Mouse (Mus musculus) layer of hippocampus, adult 2 months (tissue): ENCODE measurements around the gene Ampd2. TPM values are rescaled to one million over a fixed set of nuclear protein-coding genes. Genes with fewer than 3 reads are reported as not detected.

ENCODE experiments used
- DNase-seq, 2 experiments: peaks; one replicate each; pipeline ENCODE4 v3.0.0; 2022; ENCODE audit warnings: low spot score in 2 of 2
- H3K27ac ChIP-seq: fragments of 200-600 bp; 2 replicates; pipeline ENCODE4 v1.8.1; 2022
- H3K4me3 ChIP-seq: fragments of 200-600 bp; 2 replicates; pipeline ENCODE4 v1.8.1; 2022; ENCODE audit warnings: mild to moderate bottlenecking
- CTCF ChIP-seq: fragments of 200-600 bp; conservative IDR thresholded peaks from 2 replicates; pipeline ENCODE4 v1.8.1; 2022; ENCODE audit warnings: antibody characterized with exemption, mild to moderate bottlenecking, moderate library complexity
- total RNA-seq, 2 experiments: library from RNA; stranded (reverse); gene quantifications; 2 replicates each; pipeline ENCODE4 v1.2.3; 2021

Ampd2 gene
- total RNA-seq, 2 experiments from 2014 or later = 74.0 to 76.7 TPM

- Histone ChIP-seq H3K4me3 (no peak overlapping the region), H3K27ac (no peak overlapping the region)
- DNase-seq = no peak
- TF ChIP-seq CTCF = no peak
These were observed 39.4 kb downstream of the Ampd2 start for GRCm38 (mm10) chr3:108046944-108047655.

- DNase-seq = peak; percentile 86 to 91
- Histone ChIP-seq H3K4me3 (peak within 1 kb of the TSS; percentile 77), H3K27ac (peak within 1 kb of the TSS; percentile 90)
- peak; percentile 59 for TF ChIP-seq CTCF
These were observed 41.9 kb downstream of the Ampd2 start, which contains the start of gene Gstm4 for GRCm38 (mm10) chr3:108044394-108045140. Gstm4 (minus strand) TSS chr3:108044894.

- no peak for TF ChIP-seq CTCF
- no peak for DNase-seq
- Histone ChIP-seq H3K27ac (no peak overlapping the region), H3K4me3 (no peak overlapping the region)
These were observed 53.3 kb downstream of the Ampd2 start for GRCm38 (mm10) chr3:108033156-108033555.

- no peak overlapping the region for H3K27ac ChIP-seq
- DNase-seq = no peak
- H3K4me3 ChIP-seq = no peak overlapping the region
- TF ChIP-seq CTCF = no peak
These were observed 54.3 kb downstream of the Ampd2 start for GRCm38 (mm10) chr3:108032113-108032512.

GRCm38 (mm10) chr3:108028641-108029365, 57.6 kb downstream of the Ampd2 start:
- H3K27ac ChIP-seq = no peak overlapping the region
- DNase-seq = no peak
- no peak overlapping the region for H3K4me3 ChIP-seq
- no peak for TF ChIP-seq CTCF

- no peak for TF ChIP-seq CTCF
- Histone ChIP-seq H3K27ac (no peak overlapping the region), H3K4me3 (no peak overlapping the region)
- DNase-seq = no peak
These were observed 59.9 kb downstream of the Ampd2 start for GRCm38 (mm10) chr3:108026597-108026996.

GRCm38 (mm10) chr3:108026049-108026448, 60.4 kb downstream of the Ampd2 start:
- Histone ChIP-seq H3K4me3 (no peak overlapping the region), H3K27ac (no peak overlapping the region)
- no peak for TF ChIP-seq CTCF
- DNase-seq = no peak

- Histone ChIP-seq H3K4me3 (no peak overlapping the region), H3K27ac (no peak overlapping the region)
- no peak for TF ChIP-seq CTCF
- no peak for DNase-seq
These were observed 61.1 kb downstream of the Ampd2 start for GRCm38 (mm10) chr3:108025318-108025717.

Other genes with a start within 250 kb of the Ampd2 start
- gene Eps8l3, start 209.4 kb downstream of the Ampd2 start, total RNA-seq = not detected
- 100 to 1,000 TPM; 282 to 304 TPM for gene Gstm5, start 190.8 kb downstream of the Ampd2 start, total RNA-seq
- gene Gstm7, start 154.8 kb downstream of the Ampd2 start, total RNA-seq = 100 to 1,000 TPM; 173 to 177 TPM
- 10 to 100 TPM; 16.6 to 19.5 TPM for gene Gstm6, start 142.9 kb downstream of the Ampd2 start, total RNA-seq
- gene Gstm3, start 117.4 kb downstream of the Ampd2 start, total RNA-seq = not detected
- 1 to 10 TPM; 2.3 to 3.6 TPM for gene Gstm2, start 100.2 kb downstream of the Ampd2 start, total RNA-seq
- gene Gstm1, start 68.7 kb downstream of the Ampd2 start, total RNA-seq = 100 to 1,000 TPM; 350 to 371 TPM
- gene Gstm4, start 41.8 kb downstream of the Ampd2 start, total RNA-seq = 10 to 100 TPM; 11.5 to 12.3 TPM
- gene Gnat2, start 6.1 kb upstream of the Ampd2 start, total RNA-seq = not detected
- gene Gnai3, start 59.5 kb upstream of the Ampd2 start, total RNA-seq = 10 to 100 TPM; 28.0 to 28.4 TPM
- 10 to 100 TPM; 17.3 to 18.0 TPM for gene Gpr61, start 68.2 kb upstream of the Ampd2 start, total RNA-seq
- 10 to 100 TPM; 69.7 to 79.0 TPM for gene Amigo1, start 99.7 kb upstream of the Ampd2 start, total RNA-seq
- gene Cyb561d1, start 114.6 kb upstream of the Ampd2 start, total RNA-seq = 10 to 100 TPM; 16.3 to 16.8 TPM
- gene Atxn7l2, start 124.3 kb upstream of the Ampd2 start, total RNA-seq = 10 to 100 TPM; 31.9 to 34.6 TPM
- gene Sypl2, start 140.0 kb upstream of the Ampd2 start, total RNA-seq = 1 to 10 TPM; 2.0 to 3.0 TPM
- 10 to 100 TPM; 68.2 to 76.8 TPM for gene Psma5, start 170.3 kb upstream of the Ampd2 start, total RNA-seq
- gene Sort1, start 197.4 kb upstream of the Ampd2 start, total RNA-seq = 100 to 1,000 TPM; 360 to 361 TPM